Mouse (Mus musculus) embryonic facial prominence, embryonic 14.5 days (tissue): Measurements from ENCODE around the gene Frmd4a. TPM values are rescaled to one million over a fixed set of nuclear protein-coding genes. Genes with fewer than 3 reads are reported as not detected.
"Not testable (repeated sequence)": the region's sequence is repeated elsewhere in the genome, so short reads cannot be mapped to it uniquely, and the experiment has no call there.

Experiments used
- ATAC-seq: fragments of 200-750 bp; cut with Nextera tagmentation; 2 replicates; pipeline ENCODE4 v1.8.0; 2017; ENCODE audit warnings: low read depth, moderate number of reproducible peaks, moderate TSS enrichment
- DNase-seq: peaks from one replicate; pipeline ENCODE4 v3.0.0-alpha.2; 2015; ENCODE audit warnings: low spot score
- H3K27ac ChIP-seq: fragments of 300-500 bp; sonication (generic); replicated peaks from 2 replicates; pipeline ENCODE4 v1.5.1; 2014; ENCODE audit warnings: low read depth, mild to moderate bottlenecking, low read length, moderate library complexity
- H3K27me3 ChIP-seq: fragments of 300-500 bp; sonication (generic); replicated peaks from 2 replicates; pipeline ENCODE4 v1.6.1; 2014; ENCODE audit warnings: low read length; ENCODE audit not compliant: control insufficient read depth, insufficient read depth
- H3K36me3 ChIP-seq: fragments of 300-500 bp; sonication (generic); 2 replicates; pipeline ENCODE4 v1.6.1; 2014; ENCODE audit warnings: low read length, mixed read lengths; ENCODE audit not compliant: control insufficient read depth, insufficient read depth
- H3K4me1 ChIP-seq: fragments of 300-500 bp; sonication (generic); 2 replicates; pipeline ENCODE4 v1.6.1; 2014; ENCODE audit warnings: antibody characterized with exemption, low read length; ENCODE audit not compliant: control insufficient read depth, insufficient read depth
- H3K4me2 ChIP-seq: fragments of 300-500 bp; sonication (generic); 2 replicates; pipeline ENCODE4 v1.6.1; 2014; ENCODE audit warnings: low read depth, mild to moderate bottlenecking, low read length, moderate library complexity, mixed read lengths
- H3K4me3 ChIP-seq: fragments of 300-500 bp; sonication (generic); 2 replicates; pipeline ENCODE4 v1.5.1; 2014; ENCODE audit warnings: low read depth, mild to moderate bottlenecking, low read length
- H3K9ac ChIP-seq: fragments of 300-500 bp; sonication (generic); 2 replicates; pipeline ENCODE4 v1.6.1; 2014; ENCODE audit warnings: low read depth, mild to moderate bottlenecking, low read length, moderate library complexity, mixed read lengths
- H3K9me3 ChIP-seq: fragments of 300-500 bp; sonication (generic); 2 replicates; pipeline ENCODE4 v1.6.1; 2016; ENCODE audit warnings: low read length; ENCODE audit not compliant: control insufficient read depth
- WGBS: fragments of 180-500 bp; shearing (Covaris S2); extraction: QIAGEN DNeasy Blood & Tissue Kit; methylation state at CpG from one replicate; pipeline ENCODE4 v1.1.7; 2014; 5-methylcytosine and 5-hydroxymethylcytosine counted together
- polyA plus RNA-seq: library from polyadenylated mRNA; unstranded; fragments of >200 nt; fragmentation: Nextera tagmentation; extraction: Ambion mirVana; gene quantifications from 2 replicates; pipeline ENCODE4 v1.2.1, GENCODE M21; 2014

Gene Frmd4a
- polyA plus RNA-seq, 1 experiment from 2014 or later = 27.2 TPM

GRCm38 (mm10) chr2:4326241-4327010, 308.9 kb downstream of the Frmd4a start:
- Histone ChIP-seq H3K27me3 (no peaks in the 10 kb centered on the region), H3K9ac (no peak overlapping the region), H3K4me1 (peaks cover 14% of the 10 kb centered on the region), H3K27ac (peak overlapping the region; percentile 68), H3K36me3 (no peaks in the 10 kb centered on the region; the same call in 1 of the 2 replicates), H3K4me3 (no peak overlapping the region), H3K9me3 (no peaks in the 10 kb centered on the region), H3K4me2 (no peak overlapping the region)
- WGBS = 45% methylated on average over 9 of the region's 9 CpGs
- DNase-seq = peak; percentile 73
- peak; percentile 57; the same call in 1 of the 2 replicates for ATAC-seq

- no peak overlapping the region for H3K9ac ChIP-seq
- H3K4me3 ChIP-seq = no peak overlapping the region
- 63% methylated on average over 4 of the region's 4 CpGs for WGBS
- H3K36me3 ChIP-seq = no peaks in the 10 kb centered on the region; the same call in 1 of the 2 replicates
- ATAC-seq (no peak), DNase-seq (no peak)
- peaks cover 16% of the 10 kb centered on the region for H3K4me1 ChIP-seq
- H3K27me3 ChIP-seq = no peaks in the 10 kb centered on the region
- no peak overlapping the region for H3K4me2 ChIP-seq
- H3K9me3 ChIP-seq = no peaks in the 10 kb centered on the region
- H3K27ac ChIP-seq = peak overlapping the region; percentile 68; the same call in 1 of the 2 replicates
Observed at GRCm38 (mm10) chr2:4327011-4327340, 309.5 kb downstream of the Frmd4a start.

GRCm38 (mm10) chr2:4332441-4332840, 314.9 kb downstream of the Frmd4a start:
- peaks cover 46% of the 10 kb centered on the region for H3K4me1 ChIP-seq
- no peak overlapping the region for H3K9ac ChIP-seq
- no peaks in the 10 kb centered on the region; the same call in 1 of the 2 replicates for H3K36me3 ChIP-seq
- H3K9me3 ChIP-seq = no peaks in the 10 kb centered on the region
- no peaks in the 10 kb centered on the region for H3K27me3 ChIP-seq
- H3K4me3 ChIP-seq = no peak overlapping the region
- no peak overlapping the region for H3K27ac ChIP-seq
- no peak for ATAC-seq
- no peak for DNase-seq
- no peak overlapping the region for H3K4me2 ChIP-seq
- 36% methylated on average over 8 of the region's 8 CpGs for WGBS

DNA sequence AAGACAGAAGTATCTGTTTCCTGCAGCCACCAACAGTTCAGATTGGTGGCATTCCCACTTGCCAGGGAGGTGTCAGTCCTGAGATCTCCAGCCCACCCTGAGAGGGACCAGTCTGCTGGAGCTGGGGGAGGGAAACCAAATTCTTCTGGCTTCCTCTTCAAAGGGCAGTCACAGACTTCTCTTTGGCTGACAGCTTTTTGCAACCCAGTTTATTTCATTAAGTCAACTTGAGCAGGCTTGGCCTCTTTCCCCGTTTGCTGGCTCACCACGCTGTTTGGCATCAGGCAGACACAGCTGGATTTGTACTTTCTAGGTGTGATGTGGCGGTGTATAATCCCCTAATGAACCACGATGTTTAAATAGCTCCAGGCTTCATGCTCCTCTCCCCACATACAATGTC, 316.7 kb downstream of the Frmd4a start:
- DNase-seq = peak; percentile 93
- peak; percentile 82 for ATAC-seq
- Histone ChIP-seq H3K27me3 (no peaks in the 10 kb centered on the region), H3K9me3 (no peaks in the 10 kb centered on the region), H3K4me2 (0 out of 2 replicates have a peak overlapping the region, but pooled peaks have one; percentile 5), H3K36me3 (no peaks in the 10 kb centered on the region), H3K4me1 (peaks cover 54% of the 10 kb centered on the region), H3K4me3 (no peak overlapping the region), H3K27ac (peak overlapping the region; percentile 25; the same call in 1 of the 2 replicates), H3K9ac (no peak overlapping the region)
- 11% methylated on average over 4 of the region's 4 CpGs for WGBS

DNA sequence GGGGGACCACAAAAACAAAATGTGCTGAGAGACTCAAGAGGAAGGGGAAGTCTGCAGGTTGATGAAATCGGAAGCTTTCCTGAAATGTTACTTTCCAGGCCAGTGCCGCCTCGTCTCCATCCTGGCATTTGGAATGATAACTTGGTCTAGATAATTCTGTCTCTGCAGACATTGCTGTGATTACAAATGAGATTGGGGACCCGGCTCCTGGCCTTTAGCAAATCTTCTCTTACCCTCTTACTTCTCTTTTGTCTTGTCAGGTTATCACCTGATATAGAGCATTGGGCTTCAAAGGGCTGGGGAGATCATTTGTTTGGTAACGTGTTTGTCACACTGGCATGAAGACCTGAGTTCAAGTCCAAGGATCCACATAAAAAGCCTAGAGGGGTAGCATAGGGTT, 317.4 kb downstream of the Frmd4a start:
- Histone ChIP-seq H3K4me2 (no peak overlapping the region), H3K4me3 (no peak overlapping the region), H3K36me3 (no peaks in the 10 kb centered on the region), H3K27me3 (no peaks in the 10 kb centered on the region), H3K9me3 (no peaks in the 10 kb centered on the region), H3K4me1 (peaks cover 57% of the 10 kb centered on the region), H3K27ac (no peak overlapping the region), H3K9ac (no peak overlapping the region)
- ATAC-seq = no peak
- no peak for DNase-seq
- 82% methylated on average over 5 of the region's 5 CpGs for WGBS

- peaks cover 64% of the 10 kb centered on the region for H3K4me1 ChIP-seq
- no peak overlapping the region for H3K4me3 ChIP-seq
- H3K4me2 ChIP-seq = no peak overlapping the region
- H3K27ac ChIP-seq = no peak overlapping the region; the same call in 1 of the 2 replicates
- WGBS = 46% methylated on average over 4 of the region's 4 CpGs
- DNase-seq = no peak
- ATAC-seq = no peak
- no peaks in the 10 kb centered on the region for H3K9me3 ChIP-seq
- no peaks in the 10 kb centered on the region for H3K36me3 ChIP-seq
- H3K27me3 ChIP-seq = no peaks in the 10 kb centered on the region
- no peak overlapping the region for H3K9ac ChIP-seq
Observed at GRCm38 (mm10) chr2:4335881-4336280, 318.4 kb downstream of the Frmd4a start.

DNA sequence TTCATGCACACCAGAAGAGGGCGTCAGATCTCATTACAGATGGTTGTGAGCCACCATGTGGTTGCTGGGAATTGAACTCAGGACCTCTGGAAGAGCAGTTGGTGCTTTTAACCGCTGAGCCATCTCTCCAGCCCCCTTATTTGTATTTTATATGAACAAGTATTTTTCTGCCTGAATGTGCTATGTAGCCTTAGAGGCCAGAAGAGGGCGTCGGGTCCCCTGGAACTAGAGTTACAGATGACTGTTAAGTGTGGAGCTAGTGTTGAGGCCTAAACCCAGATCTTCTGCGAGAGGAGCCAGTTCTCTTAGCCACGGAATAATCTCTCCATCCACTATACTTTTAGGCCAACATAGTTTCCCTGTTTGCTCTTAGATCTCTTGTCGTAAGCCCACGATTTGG, 320.8 kb downstream of the Frmd4a start:
- Histone ChIP-seq H3K4me1 (peaks cover 60% of the 10 kb centered on the region), H3K27ac (peak overlapping the region; percentile 73)
- not testable (repeated sequence) for DNase-seq, H3K9me3 ChIP-seq, H3K4me3 ChIP-seq, ATAC-seq, H3K36me3 ChIP-seq, H3K9ac ChIP-seq, H3K27me3 ChIP-seq, H3K4me2 ChIP-seq
- 45% methylated on average over 8 of the region's 8 CpGs for WGBS

- Histone ChIP-seq H3K36me3 (no peaks in the 10 kb centered on the region), H3K9ac (no peak overlapping the region), H3K9me3 (no peaks in the 10 kb centered on the region), H3K4me3 (no peak overlapping the region), H3K4me2 (no peak overlapping the region), H3K27ac (peak overlapping the region; percentile 73), H3K4me1 (peaks cover 51% of the 10 kb centered on the region), H3K27me3 (no peaks in the 10 kb centered on the region)
- 36% methylated on average over 4 of the region's 4 CpGs for WGBS
- ATAC-seq (no peak; the same call in 1 of the 2 replicates), DNase-seq (no peak)
Observed at GRCm38 (mm10) chr2:4339128-4339527, 321.6 kb downstream of the Frmd4a start.
